Mouse (Mus musculus) testis, adult 2 months (tissue): ENCODE measurements around the gene Gm49395. TPM values are rescaled to one million over a fixed set of nuclear protein-coding genes. Genes with fewer than 3 reads are reported as not detected.

Experiments used
- H3K27ac ChIP-seq: fragments of 200-500 bp; 2 replicates; pipeline ENCODE4 v1.5.1; 2012; ENCODE audit warnings: low read depth, low read length; ENCODE audit not compliant: control insufficient read depth, insufficient read depth
- H3K27me3 ChIP-seq: fragments of 200-500 bp; 2 replicates; pipeline ENCODE4 v1.6.1; 2012; ENCODE audit warnings: mild to moderate bottlenecking, low read length, moderate library complexity; ENCODE audit not compliant: control insufficient read depth, insufficient read depth
- H3K36me3 ChIP-seq: fragments of 200-500 bp; 2 replicates; pipeline ENCODE4 v1.6.1; 2012; ENCODE audit warnings: mild to moderate bottlenecking, low read length; ENCODE audit not compliant: control insufficient read depth, insufficient read depth
- H3K4me1 ChIP-seq: fragments of 200-500 bp; 2 replicates; pipeline ENCODE4 v1.6.1; 2012; ENCODE audit warnings: low read length; ENCODE audit not compliant: control insufficient read depth, insufficient read depth
- H3K4me3 ChIP-seq: fragments of 200-500 bp; 2 replicates; pipeline ENCODE4 v1.5.1; 2012; ENCODE audit warnings: low read depth, mild to moderate bottlenecking, low read length, moderate library complexity, mixed read lengths; ENCODE audit not compliant: control insufficient read depth
- CTCF ChIP-seq: fragments of 200-500 bp; IDR thresholded peaks from 2 replicates; pipeline ENCODE4 v1.5.1; 2012; ENCODE audit warnings: low read depth, mild to moderate bottlenecking, inconsistent platforms, low read length, moderate library complexity; ENCODE audit not compliant: control insufficient read depth, insufficient read depth, insufficient replicate concordance
- POLR2A ChIP-seq: fragments of 200-500 bp; IDR thresholded peaks from 2 replicates; pipeline ENCODE4 v1.6.1; 2012; ENCODE audit warnings: low read depth, mild to moderate bottlenecking, inconsistent platforms, low read length, moderate library complexity; ENCODE audit not compliant: control insufficient read depth
- polyA plus RNA-seq: library from polyadenylated mRNA; depleted of rRNA; stranded (reverse); fragments of >200 nt; gene quantifications from 2 replicates; pipeline ENCODE4 v1.2.3, GENCODE M21; 2012

The Gm49395 gene
- polyA plus RNA-seq, 1 experiment, result not detected

- no peak overlapping the region for H3K27ac ChIP-seq
- H3K4me3 ChIP-seq, result peak overlapping the region; percentile 66
- no peaks in the 10 kb centered on the region for H3K27me3 ChIP-seq
- no peak for TF ChIP-seq CTCF
- no peak for TF ChIP-seq POLR2A
- H3K36me3 ChIP-seq, result no peaks in the 10 kb centered on the region
- peaks cover 2% of the 10 kb centered on the region; the same call in 1 of the 2 replicates for H3K4me1 ChIP-seq
Measured at GRCm38 (mm10) chr13:115052568-115052967, 49.2 kb downstream of the Gm49395 start.

GRCm38 (mm10) chr13:115050660-115051559, 50.8 kb downstream of the Gm49395 start:
- TF ChIP-seq POLR2A (no peak), CTCF (no peak)
- peaks cover 2% of the 10 kb centered on the region; the same call in 1 of the 2 replicates for H3K4me1 ChIP-seq
- H3K27me3 ChIP-seq, result no peaks in the 10 kb centered on the region
- H3K27ac ChIP-seq, result no peak overlapping the region
- H3K4me3 ChIP-seq, result peak overlapping the region; percentile 36
- no peaks in the 10 kb centered on the region for H3K36me3 ChIP-seq

- Histone ChIP-seq H3K36me3 (no peaks in the 10 kb centered on the region), H3K4me1 (no peaks in the 10 kb centered on the region), H3K4me3 (no peak overlapping the region), H3K27me3 (no peaks in the 10 kb centered on the region), H3K27ac (no peak overlapping the region)
- TF ChIP-seq POLR2A, result no peak
- no peak for TF ChIP-seq CTCF
Measured at GRCm38 (mm10) chr13:115042652-115043051, 59.1 kb downstream of the Gm49395 start.

- no peak overlapping the region for H3K27ac ChIP-seq
- no peak overlapping the region for H3K4me3 ChIP-seq
- H3K4me1 ChIP-seq, result no peaks in the 10 kb centered on the region
- TF ChIP-seq POLR2A (no peak), CTCF (no peak)
- H3K27me3 ChIP-seq, result no peaks in the 10 kb centered on the region
- no peaks in the 10 kb centered on the region for H3K36me3 ChIP-seq
Measured at GRCm38 (mm10) chr13:115037304-115037703, 64.4 kb downstream of the Gm49395 start.

GRCm38 (mm10) chr13:115035387-115035786, 66.3 kb downstream of the Gm49395 start:
- H3K27ac ChIP-seq, result no peak overlapping the region
- H3K4me3 ChIP-seq, result no peak overlapping the region
- TF ChIP-seq CTCF (no peak), POLR2A (no peak)
- no peaks in the 10 kb centered on the region for H3K27me3 ChIP-seq
- no peaks in the 10 kb centered on the region for H3K36me3 ChIP-seq
- no peaks in the 10 kb centered on the region for H3K4me1 ChIP-seq

GRCm38 (mm10) chr13:115033135-115033534, 68.6 kb downstream of the Gm49395 start:
- no peaks in the 10 kb centered on the region for H3K4me1 ChIP-seq
- TF ChIP-seq POLR2A (no peak), CTCF (no peak)
- no peak overlapping the region for H3K4me3 ChIP-seq
- no peaks in the 10 kb centered on the region for H3K36me3 ChIP-seq
- no peak overlapping the region for H3K27ac ChIP-seq
- no peaks in the 10 kb centered on the region for H3K27me3 ChIP-seq

GRCm38 (mm10) chr13:115031177-115032000, 70.3 kb downstream of the Gm49395 start:
- Histone ChIP-seq H3K36me3 (no peaks in the 10 kb centered on the region), H3K4me3 (no peak overlapping the region), H3K4me1 (no peaks in the 10 kb centered on the region), H3K27me3 (no peaks in the 10 kb centered on the region), H3K27ac (no peak overlapping the region)
- TF ChIP-seq POLR2A, result no peak
- TF ChIP-seq CTCF, result no peak
